Mouse (Mus musculus) kidney, adult 2 months (tissue): ENCODE measurements around the gene Sfr1. TPM values are rescaled to one million over a fixed set of nuclear protein-coding genes. Genes with fewer than 3 reads are reported as not detected.

Experiments
- DNase-seq: peaks from one replicate; pipeline ENCODE4 v3.0.0; 2021
- H3K27ac ChIP-seq: fragments of 200-500 bp; 2 replicates; pipeline ENCODE4 v1.5.1; 2012; ENCODE audit warnings: low read depth, low read length, control low read depth, inconsistent platforms; ENCODE audit not compliant: insufficient read depth
- H3K27me3 ChIP-seq: fragments of 200-500 bp; replicated peaks from 2 replicates; pipeline ENCODE4 v1.6.1; 2012; ENCODE audit warnings: mild to moderate bottlenecking, moderate library complexity, low read length, inconsistent platforms; ENCODE audit not compliant: control insufficient read depth, insufficient read depth
- H3K36me3 ChIP-seq: fragments of 200-500 bp; 2 replicates; pipeline ENCODE4 v1.6.1; 2012; ENCODE audit warnings: mild to moderate bottlenecking, moderate library complexity, low read length, inconsistent platforms; ENCODE audit not compliant: control insufficient read depth, insufficient read depth
- H3K4me1 ChIP-seq: fragments of 200-500 bp; 2 replicates; pipeline ENCODE4 v1.6.1; 2011; ENCODE audit warnings: low read length; ENCODE audit not compliant: control insufficient read depth, insufficient read depth
- H3K4me3 ChIP-seq: fragments of 200-500 bp; 2 replicates; pipeline ENCODE4 v1.5.1; 2011; ENCODE audit warnings: mild to moderate bottlenecking, low read depth, low read length, control low read depth; ENCODE audit not compliant: insufficient read depth
- CTCF ChIP-seq: fragments of 200-500 bp; conservative IDR thresholded peaks from 2 replicates; pipeline ENCODE4 v1.5.1; 2011; ENCODE audit warnings: low read depth, mild to moderate bottlenecking, control low read depth, low read length, moderate library complexity, mixed read lengths; ENCODE audit not compliant: insufficient read depth, insufficient read length
- POLR2A ChIP-seq: fragments of 200-500 bp; IDR thresholded peaks from one replicate; pipeline ENCODE4 v1.6.1; 2011; ENCODE audit warnings: low read depth, low read length, control low read depth
- WGBS: fragments of 180-500 bp; shearing (Covaris S2); methylation state at CpG from one replicate; pipeline ENCODE4 v1.1.7; 2018; 5-methylcytosine and 5-hydroxymethylcytosine counted together
- polyA plus RNA-seq: library from polyadenylated mRNA; depleted of rRNA; stranded (reverse); fragments of >200 nt; gene quantifications from 2 replicates; pipeline ENCODE4 v1.2.3, GENCODE M21; 2012; rRNA removed

The Sfr1 gene
- 34.7 and 46.9 TPM in 2 replicates for polyA plus RNA-seq

- Histone ChIP-seq H3K27ac (peak within 1 kb of the TSS; percentile 93), H3K4me3 (peak within 1 kb of the TSS; percentile 98), H3K4me1 (no peaks in the 10 kb centered on the region; the same call in 1 of the 2 replicates), H3K27me3 (no peaks in the 10 kb centered on the region), H3K36me3 (peaks cover 13% of the 10 kb centered on the region)
- DNase-seq, result peak; percentile 99
- TF ChIP-seq CTCF (peak; percentile 42; the same call in 1 of the 2 replicates), POLR2A (peak; percentile 62)
- 1% methylated on average over 72 of the region's 72 CpGs for WGBS
Measured at GRCm38 (mm10) chr19:47731071-47731881, at the start of gene Sfr1. Gene Sfr1 (plus strand): TSS chr19:47731682.

- H3K4me3 ChIP-seq, result no peak overlapping the region
- H3K27ac ChIP-seq, result no peak overlapping the region
- no peaks in the 10 kb centered on the region for H3K4me1 ChIP-seq
- WGBS, result 86% methylated on average over 7 of the region's 7 CpGs
- DNase-seq, result no peak
- no peaks in the 10 kb centered on the region for H3K27me3 ChIP-seq
- TF ChIP-seq CTCF, result no peak
- no peak for TF ChIP-seq POLR2A
- H3K36me3 ChIP-seq, result no peaks in the 10 kb centered on the region
Measured at GRCm38 (mm10) chr19:47689592-47689991, 41.9 kb upstream of the Sfr1 start.

- Histone ChIP-seq H3K36me3 (no peaks in the 10 kb centered on the region), H3K4me3 (no peak within 1 kb of the TSS), H3K27me3 (no peaks in the 10 kb centered on the region), H3K4me1 (no peaks in the 10 kb centered on the region), H3K27ac (no peak within 1 kb of the TSS)
- TF ChIP-seq POLR2A (no peak), CTCF (no peak)
- no peak for DNase-seq
- WGBS, result 48% methylated on average over 6 of the region's 6 CpGs
Measured at GRCm38 (mm10) chr19:47691994-47692393, 39.5 kb upstream of the Sfr1 start, which contains the start of gene Col17a1. Gene Col17a1 (minus strand): TSS chr19:47692094.

GRCm38 (mm10) chr19:47695725-47696124 is 35.8 kb upstream of the Sfr1 start:
- Histone ChIP-seq H3K36me3 (no peaks in the 10 kb centered on the region), H3K27ac (no peak overlapping the region), H3K4me1 (no peaks in the 10 kb centered on the region), H3K4me3 (no peak overlapping the region), H3K27me3 (no peaks in the 10 kb centered on the region)
- DNase-seq, result no peak
- 85% methylated on average over 6 of the region's 6 CpGs for WGBS
- TF ChIP-seq POLR2A (no peak), CTCF (no peak)

GRCm38 (mm10) chr19:47696411-47696810 is 35.1 kb upstream of the Sfr1 start:
- no peaks in the 10 kb centered on the region for H3K4me1 ChIP-seq
- 96% methylated on average over 8 of the region's 8 CpGs for WGBS
- no peak for TF ChIP-seq CTCF

GRCm38 (mm10) chr19:47697067-47697466 is 34.4 kb upstream of the Sfr1 start:
- H3K27ac ChIP-seq, result no peak overlapping the region
- peak; percentile 8 for DNase-seq
- no peaks in the 10 kb centered on the region for H3K27me3 ChIP-seq
- no peaks in the 10 kb centered on the region for H3K4me1 ChIP-seq
- no peaks in the 10 kb centered on the region for H3K36me3 ChIP-seq
- 79% methylated on average over 11 of the region's 11 CpGs for WGBS
- TF ChIP-seq POLR2A, result no peak
- TF ChIP-seq CTCF, result no peak
- H3K4me3 ChIP-seq, result no peak overlapping the region

More at GRCm38 (mm10) chr19:47696411-47696810, 35.1 kb upstream of the Sfr1 start:
- no peak for DNase-seq
- Histone ChIP-seq H3K27ac (no peak overlapping the region), H3K36me3 (no peaks in the 10 kb centered on the region), H3K4me3 (no peak overlapping the region), H3K27me3 (no peaks in the 10 kb centered on the region)

GRCm38 (mm10) chr19:47698266-47698665 is 33.2 kb upstream of the Sfr1 start:
- WGBS, result 73% methylated on average over 9 of the region's 9 CpGs
- no peak overlapping the region for H3K4me3 ChIP-seq
- no peaks in the 10 kb centered on the region for H3K27me3 ChIP-seq
- TF ChIP-seq CTCF (no peak), POLR2A (no peak)
- no peak overlapping the region for H3K27ac ChIP-seq
- H3K36me3 ChIP-seq, result no peaks in the 10 kb centered on the region
- DNase-seq, result no peak
- H3K4me1 ChIP-seq, result no peaks in the 10 kb centered on the region
